Mouse (Mus musculus): ENCODE data around the gene Actc1.

The Actc1 gene

DNA sequence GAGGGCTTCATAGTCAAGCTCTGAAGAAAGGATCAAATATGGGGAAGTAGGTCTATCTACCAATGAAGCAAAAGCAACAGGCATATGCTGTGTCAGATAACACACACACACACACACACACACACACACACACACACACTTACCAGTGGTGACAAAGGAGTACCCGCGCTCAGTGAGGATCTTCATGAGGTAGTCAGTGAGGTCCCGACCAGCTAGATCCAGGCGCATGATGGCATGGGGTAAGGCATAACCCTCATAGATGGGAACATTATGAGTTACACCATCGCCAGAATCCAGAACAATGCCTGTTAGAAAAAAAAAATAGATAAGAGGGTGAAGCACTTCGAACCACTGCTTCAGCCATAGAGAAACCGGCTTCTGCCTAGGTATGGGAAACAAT lies 4.0 kb downstream of the Actc1 start:
- no peak for DNase-seq

DNA sequence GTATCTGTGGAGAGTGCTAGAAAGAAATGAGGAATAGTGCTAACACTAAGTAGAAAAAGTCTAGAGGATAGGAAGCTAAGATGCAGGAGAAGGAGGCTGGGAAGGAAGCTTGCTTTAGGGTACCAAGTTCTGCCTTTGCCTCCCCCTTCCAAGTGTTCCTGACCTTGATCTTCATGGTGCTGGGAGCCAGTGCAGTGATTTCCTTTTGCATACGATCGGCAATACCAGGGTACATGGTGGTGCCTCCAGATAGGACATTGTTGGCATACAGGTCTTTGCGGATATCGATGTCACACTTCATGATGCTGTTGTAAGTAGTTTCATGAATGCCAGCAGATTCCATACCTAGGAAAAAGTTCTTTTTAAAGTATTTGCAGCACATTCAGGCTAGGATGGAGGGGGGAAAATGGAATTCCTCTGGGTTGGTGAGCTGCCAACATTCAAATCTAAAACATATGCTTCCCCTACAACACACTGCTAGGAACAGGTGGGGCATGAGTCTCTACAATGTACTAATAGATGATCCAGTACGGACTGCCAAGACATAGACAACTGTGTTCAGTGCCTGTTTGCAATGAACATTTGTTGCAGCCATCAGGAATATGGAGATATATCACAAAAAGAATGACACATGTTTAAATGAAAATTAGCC lies 5.3 kb downstream of the Actc1 start:
- DNase-seq = no peak

GRCm38 (mm10) chr2:114046151-114046664 lies 7.1 kb downstream of the Actc1 start:
- no peak for DNase-seq

GRCm38 (mm10) chr2:114037926-114038325 lies 15.4 kb downstream of the Actc1 start:
- peak; percentile 79 for DNase-seq

DNA sequence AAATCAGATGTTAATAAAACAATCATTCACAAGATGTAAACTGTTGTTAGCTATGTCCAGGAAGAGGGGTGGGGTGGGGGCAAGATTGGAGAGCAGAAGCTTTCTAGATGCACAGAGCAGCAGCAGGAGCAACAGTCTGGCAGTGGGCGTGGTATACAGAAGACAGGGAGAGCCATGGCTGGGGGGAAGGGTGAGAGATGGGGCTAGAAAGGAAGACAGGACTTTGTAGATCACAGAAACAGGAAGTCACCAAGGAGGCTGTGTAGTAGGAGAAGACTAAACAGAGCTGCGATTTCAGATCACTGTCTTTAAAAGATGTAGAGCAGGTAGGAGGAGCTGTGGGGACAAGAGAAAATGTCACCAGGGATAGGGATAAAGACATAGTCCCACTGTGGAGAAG lies 21.1 kb downstream of the Actc1 start:
- no peak for DNase-seq

- no peak for DNase-seq
Measured at GRCm38 (mm10) chr2:114023383-114023782, 30.0 kb downstream of the Actc1 start.

GRCm38 (mm10) chr2:114020210-114020563 lies 33.2 kb downstream of the Actc1 start:
- DNase-seq = no peak

DNA sequence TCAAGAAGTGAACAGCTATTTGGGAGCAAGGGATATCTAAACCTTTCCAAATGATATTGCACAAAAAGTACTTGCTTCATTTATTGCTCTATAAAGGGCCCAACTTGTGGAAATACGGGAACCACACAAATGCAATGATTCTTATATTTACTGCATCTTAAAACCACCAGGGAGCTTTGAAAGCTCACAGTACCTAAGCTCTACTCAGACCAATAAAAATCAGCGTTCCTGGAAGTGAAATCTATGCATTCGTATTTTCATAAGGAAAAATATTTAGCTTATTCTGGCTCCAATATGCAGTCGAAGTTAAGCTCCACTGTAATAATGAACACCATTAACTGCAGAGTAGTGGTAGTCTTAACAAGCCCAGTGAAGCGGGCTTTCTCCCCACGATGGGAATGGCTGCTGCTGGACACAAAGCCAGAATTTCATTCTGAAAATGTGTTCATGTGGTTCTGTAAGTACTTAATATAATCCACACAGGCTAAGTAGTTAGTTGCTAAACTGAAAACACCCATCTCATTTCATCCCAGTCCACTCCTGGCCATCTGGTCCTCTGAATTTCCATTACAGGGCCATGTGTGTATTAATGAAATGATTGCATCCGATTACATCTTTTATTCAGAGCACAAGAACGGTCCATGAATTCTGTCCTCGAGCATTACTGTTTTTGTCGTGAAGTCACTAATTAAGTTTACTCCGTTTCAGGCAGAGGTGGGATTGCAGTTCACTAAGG lies 33.7 kb downstream of the Actc1 start:
- peak; percentile 52 for DNase-seq

DNA sequence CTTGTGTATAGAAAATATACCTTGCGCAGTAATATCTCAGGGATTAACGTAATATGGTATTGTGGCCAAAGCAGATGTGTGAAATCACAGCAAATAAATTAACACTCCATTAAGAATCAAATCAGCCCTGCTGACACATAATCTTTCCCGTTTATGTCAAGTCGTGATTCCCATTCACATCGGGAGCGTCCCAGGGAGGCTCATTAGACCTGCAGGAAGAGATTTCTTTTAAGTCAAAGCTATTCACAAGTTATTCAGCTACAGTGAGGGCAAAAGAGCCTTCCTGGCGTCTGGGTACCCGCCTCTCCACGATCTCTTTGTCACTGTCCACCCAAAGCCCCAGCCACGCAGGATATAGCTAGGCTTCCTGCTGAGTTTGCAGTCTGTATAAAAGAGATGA lies 35.2 kb downstream of the Actc1 start:
- no peak for DNase-seq

DNA sequence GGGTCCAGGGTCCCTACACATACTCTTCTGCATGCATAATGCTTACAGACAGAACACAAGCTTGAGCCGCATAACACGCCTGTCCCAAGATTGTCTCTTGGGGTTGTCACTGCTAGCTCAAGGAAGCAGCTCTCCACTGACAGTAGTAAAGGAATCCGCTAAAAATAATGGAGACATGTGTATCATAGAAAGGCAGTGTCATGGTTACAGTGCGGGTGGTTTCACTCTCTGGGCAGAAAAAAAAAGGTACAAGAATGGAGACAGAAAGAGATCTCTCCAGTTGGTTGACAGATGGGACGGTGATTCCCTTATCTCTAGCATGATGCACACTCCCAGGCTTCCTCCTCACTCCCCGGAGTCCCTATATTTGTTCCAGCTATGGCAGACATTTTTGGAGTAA lies 38.5 kb downstream of the Actc1 start:
- DNase-seq = no peak

DNA sequence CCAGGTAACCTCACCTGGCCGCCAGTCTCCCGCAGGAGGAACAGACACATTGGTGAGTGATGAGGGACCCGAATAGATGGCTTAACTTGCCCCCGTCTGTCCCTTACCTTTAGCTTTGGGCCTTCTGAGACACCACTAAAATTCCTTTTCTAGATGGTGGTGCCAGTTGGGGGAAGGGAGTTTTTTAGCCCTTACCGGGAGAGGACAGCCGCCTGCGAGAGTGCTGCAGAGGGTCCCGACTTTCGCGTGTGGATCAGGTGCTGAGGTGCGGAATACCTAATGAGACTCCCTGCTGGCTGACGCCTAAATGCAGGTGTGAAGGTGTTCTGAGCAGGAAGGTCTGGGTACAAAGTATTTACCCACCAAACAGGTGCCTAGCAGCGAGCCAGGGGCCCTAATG lies 39.5 kb downstream of the Actc1 start:
- no peak for DNase-seq

DNA sequence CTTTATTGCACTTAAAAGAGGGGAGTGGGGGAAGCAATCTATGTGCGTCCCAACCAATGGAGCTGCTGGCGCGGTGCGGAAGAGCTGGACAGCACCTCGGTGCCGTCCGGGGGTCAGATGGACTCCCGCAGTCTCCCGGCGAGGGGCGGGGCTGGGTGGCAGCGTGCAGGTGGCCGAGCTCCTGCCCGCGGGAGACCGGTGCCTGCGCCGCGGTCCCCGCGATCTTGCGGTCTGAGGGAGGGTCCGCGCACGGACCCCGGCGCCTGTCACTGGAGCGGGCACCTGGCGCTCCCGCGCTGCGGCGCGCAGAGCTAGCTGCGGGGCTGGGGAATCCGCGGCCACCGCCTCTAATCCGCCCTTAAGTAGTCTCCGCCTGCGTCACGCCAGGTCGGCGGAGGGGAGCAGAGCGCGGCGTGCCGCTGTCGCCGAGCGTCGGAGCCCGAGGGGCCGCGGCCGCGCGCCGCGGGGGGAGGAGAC lies 40.0 kb downstream of the Actc1 start, which contains the start of gene Gjd2:
TSS of gene Gjd2 (minus strand) at position 325 of the 477 bp plus-strand sequence.
- peak; percentile 78 for DNase-seq

DNA sequence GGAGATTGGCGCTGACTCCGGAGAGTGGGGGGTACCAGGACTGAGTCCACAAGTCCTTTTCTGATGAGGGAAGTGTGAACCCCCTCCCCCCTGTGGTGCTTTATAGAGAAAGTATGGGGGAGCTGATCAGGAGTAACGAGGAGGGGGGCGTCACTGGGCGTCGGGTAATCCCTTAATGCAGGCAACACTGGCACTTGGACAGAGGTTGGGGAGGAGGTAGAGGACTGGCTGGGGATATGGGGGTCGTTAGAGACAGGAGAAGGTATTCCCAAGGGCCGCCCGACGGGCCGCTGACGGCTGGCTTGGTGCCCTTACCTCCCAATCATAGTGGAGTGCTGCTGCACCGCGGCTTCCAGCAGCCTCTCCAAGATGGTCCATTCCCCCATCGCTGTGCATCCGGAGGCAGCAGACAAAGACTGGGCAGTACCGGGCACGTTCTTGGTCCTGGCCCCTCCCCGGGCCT lies 40.6 kb downstream of the Actc1 start:
- peak; percentile 48 for DNase-seq

- DNase-seq = peak; percentile 70
Measured at GRCm38 (mm10) chr2:114011838-114012237, 41.5 kb downstream of the Actc1 start.

- no peak for DNase-seq
Measured at GRCm38 (mm10) chr2:114008321-114008720, 45.0 kb downstream of the Actc1 start.

GRCm38 (mm10) chr2:113997484-113997883 lies 55.9 kb downstream of the Actc1 start:
- DNase-seq = no peak
